Mouse (Mus musculus): ENCODE measurements at regions not wholly inside any gene's neighbourhood (a gene's known extent, or its start where the extent isn't known, plus 50 kb on each side); places are given as distances from the start of the nearest gene placed in this dataset.
A peak's percentile ranks its signal among the peaks of the same experiment; 100 is the strongest.

GRCm38 (mm10) chr3:45198994-45199589 is 179.1 kb upstream of the Pcdh10 start:
- no peak for DNase-seq (ENCODE audit: extremely low spot score)

- DNase-seq (ENCODE audit: extremely low spot score): no peak
Observed at GRCm38 (mm10) chr3:45204392-45205043, 173.7 kb upstream of the Pcdh10 start.

- DNase-seq (ENCODE audit: extremely low spot score): no peak
Observed at GRCm38 (mm10) chr3:45231641-45232433, 146.4 kb upstream of the Pcdh10 start.

- DNase-seq (ENCODE audit: extremely low spot score): peak; percentile 13
Observed at GRCm38 (mm10) chr3:45238457-45238856, 139.7 kb upstream of the Pcdh10 start.

GRCm38 (mm10) chr3:45245456-45245855 is 132.7 kb upstream of the Pcdh10 start:
- DNase-seq (ENCODE audit: extremely low spot score): no peak

GRCm38 (mm10) chr3:45246601-45247000 is 131.6 kb upstream of the Pcdh10 start:
- no peak for DNase-seq (ENCODE audit: extremely low spot score)

GRCm38 (mm10) chr3:45276783-45277182 is 101.4 kb upstream of the Pcdh10 start:
- DNase-seq (ENCODE audit: extremely low spot score): no peak

GRCm38 (mm10) chr3:45297242-45297853 is 80.8 kb upstream of the Pcdh10 start:
- no peak for DNase-seq (ENCODE audit: extremely low spot score)

- DNase-seq (ENCODE audit: extremely low spot score): no peak
Observed at GRCm38 (mm10) chr3:45319257-45319656, 58.9 kb upstream of the Pcdh10 start.

All from embryo, embryonic 9.5 days (tissue).